Mouse (Mus musculus) bone marrow macrophage, adult 2 months (primary cell): Measurements from ENCODE around the gene Gm10837.

Experiments used
- CTCF ChIP-seq: IDR thresholded peaks from 2 replicates; pipeline ENCODE4 v1.5.1; 2012; ENCODE audit warnings: low read depth, mild to moderate bottlenecking, low read length, moderate library complexity
- POLR2A ChIP-seq: IDR thresholded peaks from 2 replicates; pipeline ENCODE4 v1.6.1; 2012; ENCODE audit warnings: mild to moderate bottlenecking, low read depth, low read length, borderline replicate concordance

GRCm38 (mm10) chr14:122474041-122474890 lies 16.1 kb upstream of the Gm10837 start:
- TF ChIP-seq POLR2A (no peak), CTCF (no peak)
